8 mouse cellular contexts compared by ENCODE assay signal in the genomic region with DNA sequence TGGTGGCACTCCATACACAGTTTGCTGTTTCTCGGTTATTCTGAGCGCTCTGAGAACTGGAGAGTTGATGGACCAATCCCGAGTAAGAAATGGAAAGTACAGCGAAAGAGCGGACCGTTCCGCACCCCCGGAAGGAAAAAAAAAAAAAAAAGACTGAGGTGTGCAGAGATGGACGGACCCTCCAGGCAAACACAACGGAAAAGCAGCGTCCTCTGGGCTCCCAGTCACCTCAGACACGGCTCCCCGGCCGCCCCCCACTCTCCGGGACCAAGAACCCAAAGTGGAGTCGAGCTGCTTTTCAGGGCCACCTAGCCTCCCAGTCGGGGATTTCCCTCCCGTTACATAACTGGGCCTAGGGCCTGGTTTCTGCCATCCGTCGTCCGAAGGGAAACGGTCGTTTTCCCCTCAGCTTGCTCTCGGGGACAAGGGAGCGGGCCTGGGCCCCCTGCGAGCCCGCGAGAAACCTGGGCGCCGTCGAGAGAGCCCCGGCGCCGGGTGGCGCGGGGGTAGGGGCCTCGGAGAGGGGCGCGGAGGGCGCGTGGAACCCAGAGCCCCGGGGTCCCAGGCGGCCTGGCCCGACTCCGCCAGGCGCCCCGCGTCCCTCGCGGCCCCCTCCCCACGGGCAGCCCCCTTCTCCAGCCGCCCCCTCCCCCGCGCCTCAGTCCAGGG. TPM values are rescaled to one million over a fixed set of nuclear protein-coding genes. Genes with fewer than 3 reads are reported as not detected.
A peak's percentile ranks its signal among the peaks of the same experiment; 100 is the strongest.
DNase-seq lines count a peak whose midpoint lies in the region; ATAC-seq and TF ChIP-seq lines count a peak whose summit lies in the region.

No protein-coding gene starts in this region.

- no peak for TF ChIP-seq CTCF in testis, adult 2 months (IDR thresholded peaks at IDR 0.05; ENCODE audit: control insufficient read depth, insufficient read depth, insufficient replicate concordance, low read depth, low read length)
- no peak for TF ChIP-seq CTCF in cerebellum, adult 2 months (IDR thresholded peaks at IDR 0.05; ENCODE audit: borderline replicate concordance, insufficient read depth, low read depth, low read length)
- no peak for TF ChIP-seq CTCF in forebrain, postnatal 0 days (IDR thresholded peaks at IDR 0.05; ENCODE audit: low read depth)
- TF ChIP-seq CTCF in hindbrain, postnatal 0 days (IDR thresholded peaks at IDR 0.05; ENCODE audit: low read depth): no peak

- H3K4me3 ChIP-seq in testis, adult 2 months (ENCODE audit: control insufficient read depth, low read depth, low read length): peak overlapping the region; percentile 99
- peak overlapping the region; percentile 83 for H3K4me3 ChIP-seq in cerebellum, adult 2 months (replicated peaks; ENCODE audit: insufficient read depth, low read depth, low read length)
- peak overlapping the region; percentile 99 for H3K4me3 ChIP-seq in forebrain, postnatal 0 days (ENCODE audit: low read depth, low read length)
- H3K4me3 ChIP-seq in hindbrain, postnatal 0 days (ENCODE audit: low read length): peak overlapping the region; percentile 94
- peak overlapping the region; percentile 99 for H3K4me3 ChIP-seq in limb, embryonic 13.5 days
- H3K4me3 ChIP-seq in midbrain, embryonic 13.5 days (replicated peaks): peak overlapping the region; percentile 100

- no peak for DNase-seq in testis, postnatal 14 days (ENCODE audit: low spot score)
- DNase-seq in cerebellum, adult 2 months: peak; percentile 49 to 60
- peak; percentile 20 for DNase-seq in forebrain, postnatal 0 days
- peak; percentile 23 for DNase-seq in hindbrain, postnatal 0 days (ENCODE audit: low spot score)
- peak; percentile 28 to 71 for DNase-seq in spleen, postnatal 4 days (ENCODE audit: low spot score in 2 of 2)

- H3K9me3 ChIP-seq in forebrain, postnatal 0 days (ENCODE audit: low read length): no peaks in the 10 kb centered on the region
- no peaks in the 10 kb centered on the region for H3K9me3 ChIP-seq in hindbrain, postnatal 0 days (ENCODE audit: low read length)
- H3K9me3 ChIP-seq in limb, embryonic 13.5 days: no peaks in the 10 kb centered on the region
- H3K9me3 ChIP-seq in midbrain, embryonic 13.5 days: no peaks in the 10 kb centered on the region

- under 1% methylated on average over 53 of the region's 54 CpGs for WGBS in cerebellum, adult 2 months
- WGBS in forebrain, postnatal 0 days: 2% methylated on average over 50 of the region's 54 CpGs
- under 1% methylated on average over 50 of the region's 54 CpGs for WGBS in hindbrain, postnatal 0 days
- under 1% methylated on average over 50 of the region's 54 CpGs for WGBS in limb, embryonic 13.5 days
- WGBS in midbrain, embryonic 13.5 days: under 1% methylated on average over 54 of the region's 54 CpGs

- peak; percentile 76 for ATAC-seq in forebrain, postnatal 0 days
- peak; percentile 27 for ATAC-seq in hindbrain, postnatal 0 days
- ATAC-seq in limb, embryonic 13.5 days (ENCODE audit: low FRiP score, low read depth): peak; percentile 75
- ATAC-seq in midbrain, embryonic 13.5 days: no peak

- H3K4me2 ChIP-seq in forebrain, postnatal 0 days (ENCODE audit: low read depth): peak overlapping the region; percentile 83
- peak overlapping the region; percentile 85 for H3K4me2 ChIP-seq in hindbrain, postnatal 0 days (ENCODE audit: low read depth, low read length)
- peak overlapping the region; percentile 85 for H3K4me2 ChIP-seq in limb, embryonic 13.5 days (replicated peaks)
- H3K4me2 ChIP-seq in midbrain, embryonic 13.5 days (replicated peaks): peak overlapping the region; percentile 91

- H3K4me1 ChIP-seq in testis, adult 2 months (ENCODE audit: control insufficient read depth, insufficient read depth, low read length): peaks cover 3% of the 10 kb centered on the region
- no peaks in the 10 kb centered on the region for H3K4me1 ChIP-seq in cerebellum, adult 2 months (ENCODE audit: control insufficient read depth, insufficient read depth, low read length)
- peaks cover 5% of the 10 kb centered on the region; the same call in 1 of the 2 replicates for H3K4me1 ChIP-seq in forebrain, postnatal 0 days (ENCODE audit: insufficient read depth)
- peaks cover 5% of the 10 kb centered on the region; the same call in 1 of the 2 replicates for H3K4me1 ChIP-seq in hindbrain, postnatal 0 days (ENCODE audit: insufficient read depth, low read length)
- peaks cover 26% of the 10 kb centered on the region for H3K4me1 ChIP-seq in limb, embryonic 13.5 days
- peaks cover 25% of the 10 kb centered on the region for H3K4me1 ChIP-seq in midbrain, embryonic 13.5 days (replicated peaks)

- no peaks in the 10 kb centered on the region for H3K36me3 ChIP-seq in testis, adult 2 months (ENCODE audit: control insufficient read depth, insufficient read depth, low read length)
- no peaks in the 10 kb centered on the region for H3K36me3 ChIP-seq in forebrain, postnatal 0 days (ENCODE audit: insufficient read depth)
- H3K36me3 ChIP-seq in hindbrain, postnatal 0 days (ENCODE audit: insufficient read depth, low read length): no peaks in the 10 kb centered on the region
- H3K36me3 ChIP-seq in limb, embryonic 13.5 days: peaks cover 2% of the 10 kb centered on the region; the same call in 1 of the 2 replicates
- no peaks in the 10 kb centered on the region; the same call in 1 of the 2 replicates for H3K36me3 ChIP-seq in midbrain, embryonic 13.5 days

- TF ChIP-seq POLR2A in testis, adult 2 months (IDR thresholded peaks at IDR 0.05; ENCODE audit: control insufficient read depth, low read depth, low read length): no peak; the same call in 1 of the 2 replicates
- TF ChIP-seq POLR2A in cerebellum, adult 2 months (IDR thresholded peaks at IDR 0.05; ENCODE audit: borderline replicate concordance, insufficient read depth, low read length): no peak

- H3K27me3 ChIP-seq in testis, adult 2 months (ENCODE audit: control insufficient read depth, insufficient read depth, low read length): no peaks in the 10 kb centered on the region
- H3K27me3 ChIP-seq in cerebellum, adult 2 months (ENCODE audit: control insufficient read depth, insufficient read depth, low read length): no peaks in the 10 kb centered on the region
- H3K27me3 ChIP-seq in forebrain, postnatal 0 days (ENCODE audit: insufficient read depth, low read length): no peaks in the 10 kb centered on the region
- H3K27me3 ChIP-seq in hindbrain, postnatal 0 days (ENCODE audit: insufficient read depth, low read length): no peaks in the 10 kb centered on the region
- H3K27me3 ChIP-seq in limb, embryonic 13.5 days: no peaks in the 10 kb centered on the region
- no peaks in the 10 kb centered on the region for H3K27me3 ChIP-seq in midbrain, embryonic 13.5 days

- H3K9ac ChIP-seq in forebrain, postnatal 0 days: peak overlapping the region; percentile 93
- H3K9ac ChIP-seq in hindbrain, postnatal 0 days (replicated peaks; ENCODE audit: low read length): peak overlapping the region; percentile 95
- H3K9ac ChIP-seq in limb, embryonic 13.5 days: peak overlapping the region; percentile 99
- H3K9ac ChIP-seq in midbrain, embryonic 13.5 days (replicated peaks): peak overlapping the region; percentile 99

- peak overlapping the region; percentile 96 for H3K27ac ChIP-seq in testis, adult 2 months (ENCODE audit: control insufficient read depth, insufficient read depth, low read depth, low read length)
- peak overlapping the region; percentile 11 for H3K27ac ChIP-seq in cerebellum, adult 2 months (ENCODE audit: insufficient read depth, low read length)
- H3K27ac ChIP-seq in forebrain, postnatal 0 days (ENCODE audit: low read depth, low read length): peak overlapping the region; percentile 93
- H3K27ac ChIP-seq in hindbrain, postnatal 0 days: peak overlapping the region; percentile 96
- H3K27ac ChIP-seq in limb, embryonic 13.5 days: peak overlapping the region; percentile 97
- H3K27ac ChIP-seq in midbrain, embryonic 13.5 days: peak overlapping the region; percentile 94

RNA-seq across cellular contexts. Expression of a gene that starts 0.5 kb away (rescaled TPM):
- 22.2 and 32.2 TPM in 2 replicates for polyA plus RNA-seq in testis, adult 2 months (2012; rRNA removed)
- 110 and 116 TPM in 2 replicates for polyA plus RNA-seq in cerebellum, adult 2 months (2012; rRNA removed)
- total RNA-seq in forebrain, postnatal 0 days (2014; rRNA removed): 172 and 182 TPM in 2 replicates
- 369 and 428 TPM in 2 replicates for polyA plus RNA-seq in forebrain, postnatal 0 days (2015; fragmentation: Nextera tagmentation; extraction: Ambion mirVana)
- 70.2 and 72.7 TPM in 2 replicates for total RNA-seq in hindbrain, postnatal 0 days (2014; rRNA removed)
- polyA plus RNA-seq in hindbrain, postnatal 0 days (2015; fragmentation: Nextera tagmentation; extraction: Ambion mirVana): 311 and 326 TPM in 2 replicates
- polyA plus RNA-seq in limb, embryonic 13.5 days (2015; fragmentation: Nextera tagmentation; extraction: Ambion mirVana): 473 and 474 TPM in 2 replicates
- polyA plus RNA-seq in midbrain, embryonic 13.5 days (2015; fragmentation: Nextera tagmentation; extraction: Ambion mirVana): 453 and 473 TPM in 2 replicates

RNA-seq across cellular contexts. Expression of a gene that starts 14.7 kb away (rescaled TPM):
- polyA plus RNA-seq in testis, adult 2 months (2012; rRNA removed): 27.0 and 29.6 TPM in 2 replicates
- polyA plus RNA-seq in cerebellum, adult 2 months (2012; rRNA removed): 22.5 and 25.8 TPM in 2 replicates
- 79.6 and 91.1 TPM in 2 replicates for total RNA-seq in forebrain, postnatal 0 days (2014; rRNA removed)
- polyA plus RNA-seq in forebrain, postnatal 0 days (2015; fragmentation: Nextera tagmentation; extraction: Ambion mirVana): 106 and 143 TPM in 2 replicates
- total RNA-seq in hindbrain, postnatal 0 days (2014; rRNA removed): 41.6 and 80.7 TPM in 2 replicates
- 136 and 146 TPM in 2 replicates for polyA plus RNA-seq in hindbrain, postnatal 0 days (2015; fragmentation: Nextera tagmentation; extraction: Ambion mirVana)
- polyA plus RNA-seq in limb, embryonic 13.5 days (2015; fragmentation: Nextera tagmentation; extraction: Ambion mirVana): 262 and 267 TPM in 2 replicates
- 182 and 192 TPM in 2 replicates for polyA plus RNA-seq in midbrain, embryonic 13.5 days (2015; fragmentation: Nextera tagmentation; extraction: Ambion mirVana)

Comparison
In these comparisons a context has a peak if more than half of its experiments do, and no peak if none do; other contexts are left out.
1. H3K27ac ChIP-seq: peak in every context shown above with its lines; median percentile 97 in limb, embryonic 13.5 days; 96 in testis, adult 2 months; 96 in hindbrain, postnatal 0 days; 94 in midbrain, embryonic 13.5 days; 93 in forebrain, postnatal 0 days; 11 in cerebellum, adult 2 months.